Mouse (Mus musculus): ENCODE measurements around the gene Ahcyl2.

DNA sequence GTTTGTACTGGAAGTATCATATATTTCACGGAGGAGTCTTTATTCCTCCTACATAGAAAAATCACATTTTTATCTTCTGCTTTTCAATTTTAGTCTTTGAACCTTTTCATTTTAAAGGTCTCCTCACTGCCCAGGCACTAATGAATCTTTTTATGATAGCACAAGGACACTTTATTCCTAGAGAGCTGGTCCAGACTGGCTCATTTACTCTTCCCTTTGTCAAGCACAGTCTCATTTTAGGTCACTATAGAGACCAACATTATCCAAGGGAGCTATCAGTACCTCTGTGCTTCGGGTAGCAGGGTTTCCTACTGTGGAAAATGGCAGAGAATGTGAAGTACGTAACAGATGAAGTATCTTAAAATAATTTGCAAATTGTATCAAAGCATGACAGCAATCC is 190.9 kb downstream of the Ahcyl2 start:
- TF ChIP-seq CTCF (IDR thresholded peaks at IDR 0.05; ENCODE audit: low read depth): no peak
- TF ChIP-seq EP300 (optimal IDR thresholded peaks at IDR 0.05): no peak

Measured in stomach, postnatal 0 days (tissue).